Mouse (Mus musculus) left cerebral cortex, adult 18-20 months (tissue): ENCODE data around the gene Nagk. TPM values are rescaled to one million over a fixed set of nuclear protein-coding genes. Genes with fewer than 3 reads are reported as not detected.
A peak's percentile ranks its signal among the peaks of the same experiment; 100 is the strongest.
"Not testable (repeated sequence)": the region's sequence is repeated elsewhere in the genome, so short reads cannot be mapped to it uniquely, and the experiment has no call there.

Experiments
- DNase-seq, 2 experiments: peaks; one replicate each; pipeline ENCODE4 v3.0.0; 2021 to 2022; ENCODE audit warnings: low spot score in 2 of 2, mixed read lengths in 1 of 2
- total RNA-seq, 2 experiments: library from RNA; stranded (reverse); gene quantifications; 2 replicates each; pipeline ENCODE4 v1.2.3; 2021

Gene Nagk
- total RNA-seq, 2 experiments from 2014 or later, result 53.9 to 56.1 TPM

DNA sequence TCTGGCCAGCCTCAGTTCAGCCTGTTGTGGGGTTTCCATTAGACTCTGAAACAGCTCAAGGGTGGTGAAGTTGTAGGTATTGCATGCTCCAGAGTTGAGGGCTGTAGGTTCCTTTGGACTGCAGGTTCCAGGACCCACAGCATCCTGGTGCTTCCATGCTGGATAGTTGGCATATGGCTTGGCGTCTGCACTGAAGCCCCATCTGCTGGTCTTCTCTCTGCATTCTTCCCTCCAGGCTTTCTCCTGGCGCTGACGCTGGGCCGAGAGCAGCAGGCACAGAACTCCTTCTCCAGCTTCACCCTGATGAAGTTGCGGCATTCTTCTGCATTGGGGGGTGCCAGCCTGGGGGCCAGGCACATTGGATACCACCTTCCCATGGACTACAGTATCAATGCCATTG, 7.3 kb downstream of the Nagk start:
- DNase-seq, result no peak

DNA sequence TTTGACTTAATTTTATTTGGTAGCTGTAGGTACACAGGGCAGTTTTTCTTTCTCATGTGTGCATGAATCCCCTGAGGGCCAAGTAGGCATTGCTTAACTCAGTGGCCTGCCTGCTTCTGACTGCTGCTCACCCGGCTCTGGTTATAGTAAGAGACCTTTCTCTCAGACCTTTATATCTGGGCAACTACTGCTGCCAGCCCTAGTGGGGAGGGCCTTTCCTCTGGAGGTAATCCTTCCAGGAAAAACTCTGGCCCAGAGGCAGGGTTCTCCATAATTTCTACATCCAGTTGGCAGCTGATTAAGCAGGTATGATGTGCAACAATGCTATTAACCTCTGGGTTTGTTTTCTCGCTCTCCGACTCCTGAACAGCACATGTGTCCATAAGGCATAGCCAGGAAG, 8.1 kb downstream of the Nagk start:
- DNase-seq, result no peak

DNA sequence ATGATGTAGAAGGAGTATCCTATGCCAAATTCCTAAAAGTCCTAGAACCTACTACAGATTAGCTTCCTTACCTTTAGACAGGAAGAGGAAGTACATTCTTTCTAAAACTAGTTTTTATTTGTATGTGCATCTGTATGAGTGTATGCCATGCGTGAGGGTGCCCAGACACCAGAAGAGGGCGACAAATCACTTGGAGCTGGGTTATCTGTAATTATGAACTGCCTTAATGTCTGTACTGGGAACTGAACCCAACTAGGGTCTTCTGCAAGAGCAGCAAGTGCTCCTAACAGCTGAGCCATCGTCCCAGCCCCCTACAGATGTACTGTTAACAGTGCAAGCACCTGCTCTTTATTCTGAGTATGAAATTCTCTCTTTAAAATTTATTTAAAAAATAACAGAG, 21.0 kb downstream of the Nagk start:
- DNase-seq, result no peak

DNA sequence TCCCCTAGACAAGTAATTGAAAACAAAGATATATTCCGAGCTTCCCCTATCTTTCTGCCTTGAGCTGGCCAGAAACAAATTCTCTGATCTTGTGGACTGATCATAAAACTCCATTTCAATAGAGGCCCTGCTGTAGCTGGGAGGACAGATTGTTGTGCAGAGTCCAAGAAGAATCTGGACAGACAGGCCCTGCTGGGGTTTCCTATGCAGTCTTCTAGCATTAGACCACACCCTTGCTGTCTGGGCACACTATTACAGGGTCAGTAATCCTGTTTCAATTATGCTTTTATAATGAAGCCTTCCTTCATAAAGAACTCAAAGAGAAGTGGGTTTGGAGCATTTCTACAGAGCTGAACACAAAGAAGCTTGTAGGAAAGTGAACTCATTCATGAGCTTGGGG, 24.2 kb downstream of the Nagk start:
- DNase-seq, result no peak

DNA sequence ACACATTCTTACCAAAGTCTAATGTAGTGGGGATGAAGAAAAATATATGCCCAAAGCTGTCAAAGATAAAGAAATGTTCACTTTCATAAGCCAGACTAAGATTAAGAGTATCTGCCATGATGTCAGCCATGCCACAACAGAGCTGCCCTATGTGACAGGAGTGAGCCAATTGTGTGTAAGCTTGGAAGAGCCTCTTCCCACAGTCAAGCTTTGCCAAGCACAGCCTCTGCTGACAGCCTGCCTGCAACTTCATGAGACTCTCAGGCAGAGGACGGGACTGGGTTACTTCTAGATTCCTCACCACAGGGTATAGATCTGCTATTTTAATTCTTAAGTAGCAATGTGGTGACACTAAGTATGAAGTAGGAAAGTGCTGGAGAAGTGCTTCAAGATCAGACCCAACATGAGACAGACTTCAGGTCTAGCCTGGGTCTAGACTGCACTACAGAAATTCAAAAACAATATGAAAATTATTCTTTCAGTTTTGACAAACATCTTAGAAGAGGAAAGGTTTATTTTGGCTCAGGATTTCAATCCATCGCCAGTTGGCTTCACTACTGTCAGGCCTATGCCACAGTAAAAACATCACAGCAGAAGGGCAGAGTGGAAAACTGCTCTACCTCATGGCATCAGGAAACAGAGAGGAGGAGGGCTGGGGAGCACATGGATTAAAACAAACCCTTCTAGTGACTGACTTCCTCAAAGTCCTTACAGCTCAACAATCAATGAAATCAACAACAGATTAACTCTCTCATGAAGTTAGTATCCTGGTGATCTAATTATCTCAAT, 26.1 kb downstream of the Nagk start:
- DNase-seq, result no peak

DNA sequence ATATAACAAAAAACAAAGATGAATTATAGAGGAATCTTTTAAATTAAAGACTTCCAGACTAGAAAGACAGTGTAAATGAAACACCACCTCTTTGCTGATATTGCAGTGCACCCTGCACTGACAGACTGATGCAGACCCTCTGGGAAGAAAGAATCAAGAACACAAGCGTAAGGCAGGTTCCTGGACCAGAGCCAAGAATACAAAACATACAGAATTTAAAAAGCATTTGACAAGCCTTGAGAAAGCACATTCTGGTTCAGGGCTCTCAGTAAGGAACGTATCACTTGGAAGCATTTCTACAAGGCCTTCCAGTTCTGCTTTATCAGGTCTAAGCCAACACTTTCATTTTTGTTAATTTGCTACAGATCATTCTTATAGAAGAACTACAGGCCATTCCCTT, 27.1 kb downstream of the Nagk start:
- no peak for DNase-seq

DNA sequence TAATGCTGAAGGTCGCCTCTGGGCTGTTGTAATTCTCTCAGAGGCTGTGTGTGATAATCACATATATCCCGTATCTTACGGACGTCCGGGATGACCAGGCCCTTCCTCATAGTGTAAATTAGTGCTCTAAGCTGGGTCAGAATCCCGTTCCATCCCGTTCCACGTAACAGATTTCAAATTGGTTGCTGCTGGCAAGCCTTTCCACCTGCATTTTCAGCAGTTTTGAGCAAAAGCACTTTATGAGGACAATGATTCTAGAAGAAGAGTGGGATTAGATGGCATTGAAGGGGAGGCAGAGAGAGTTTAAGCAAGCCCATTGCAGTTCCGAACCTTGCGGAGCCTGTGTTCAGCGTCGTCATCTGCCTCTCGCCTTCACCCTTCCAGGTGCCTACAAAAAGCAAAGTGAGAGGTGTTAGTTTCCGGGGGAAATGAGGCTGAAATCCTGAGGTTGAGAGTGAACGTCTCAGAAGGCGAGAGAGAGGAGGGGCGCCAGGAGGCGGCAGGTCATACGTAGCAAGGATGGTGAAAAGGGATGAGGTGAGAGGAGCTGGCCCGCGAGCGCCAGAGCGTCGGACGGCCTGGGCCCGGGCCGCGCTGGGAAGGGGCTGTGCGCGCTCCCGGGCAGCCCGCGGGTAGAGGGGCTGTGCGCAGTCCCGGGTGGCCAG, 36.3 kb downstream of the Nagk start:
- peak; percentile 7 to 17 for DNase-seq

DNA sequence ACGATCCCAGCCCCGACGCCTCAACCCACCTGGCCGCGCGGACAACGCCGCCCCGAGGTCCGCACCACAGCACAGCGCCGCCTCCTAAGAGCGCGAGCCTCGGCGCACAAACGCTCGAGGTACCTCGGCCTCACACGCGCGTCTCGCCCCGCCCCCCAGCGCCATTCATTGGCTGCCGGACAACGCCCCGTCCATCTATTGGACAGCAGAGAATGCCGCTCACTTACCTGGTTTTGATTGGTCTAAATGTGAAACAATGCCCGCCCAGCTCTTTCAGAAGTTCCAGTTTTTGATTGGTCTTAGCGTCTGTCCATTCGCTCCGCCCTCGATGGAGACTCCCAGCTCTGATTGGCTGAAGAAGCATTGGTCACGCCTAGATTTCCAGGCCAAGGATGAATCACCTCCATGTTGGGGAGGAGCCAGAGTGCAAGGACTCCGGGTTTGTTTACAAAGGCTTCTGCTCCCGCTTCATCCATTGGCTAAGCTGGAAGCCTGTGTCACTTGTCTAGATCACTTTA, 36.9 kb downstream of the Nagk start, which contains the start of gene Paip2b:
Gene Paip2b, minus strand, starts transcription at position 136 of the 518 bp plus-strand sequence.
- DNase-seq, result peak; percentile 99

DNA sequence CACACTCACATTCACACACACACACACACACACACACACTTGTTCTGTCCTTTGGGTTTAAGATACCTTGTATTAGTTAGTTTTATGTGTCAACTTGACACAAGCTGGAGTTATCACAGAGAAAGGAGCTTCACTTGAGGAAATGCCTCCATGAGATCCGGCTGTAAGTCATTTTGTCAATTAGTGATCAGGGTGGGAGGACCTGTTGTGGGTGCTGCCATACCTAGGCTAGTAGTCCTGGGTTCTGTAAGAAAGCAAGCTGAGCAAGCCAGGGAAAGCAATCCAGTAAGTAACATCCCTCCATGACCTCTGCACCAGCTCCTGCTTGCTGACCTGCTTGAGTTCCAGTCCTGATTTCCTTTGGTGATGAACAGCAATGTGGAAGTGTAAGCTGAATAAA, 37.6 kb downstream of the Nagk start:
- not testable (repeated sequence) for DNase-seq

DNA sequence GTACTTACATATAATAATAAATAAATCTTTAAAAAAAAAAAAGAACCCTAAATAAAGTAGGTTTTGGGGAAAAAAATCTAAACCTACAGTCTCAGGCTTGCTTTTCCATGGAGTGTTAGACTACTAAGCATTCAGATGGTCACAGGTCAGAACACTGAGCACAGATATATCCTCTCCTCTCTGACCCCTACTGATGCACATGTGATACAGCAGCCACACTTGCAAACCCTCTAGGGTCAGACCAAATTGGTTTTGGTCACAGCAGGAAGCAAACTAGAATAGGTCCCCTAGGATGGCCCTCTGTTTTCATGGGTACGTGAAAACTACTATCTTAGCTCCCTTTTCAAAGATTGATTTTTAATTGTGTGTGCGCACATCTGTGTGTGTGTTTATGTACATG, 42.0 kb downstream of the Nagk start:
- DNase-seq, result no peak

DNA sequence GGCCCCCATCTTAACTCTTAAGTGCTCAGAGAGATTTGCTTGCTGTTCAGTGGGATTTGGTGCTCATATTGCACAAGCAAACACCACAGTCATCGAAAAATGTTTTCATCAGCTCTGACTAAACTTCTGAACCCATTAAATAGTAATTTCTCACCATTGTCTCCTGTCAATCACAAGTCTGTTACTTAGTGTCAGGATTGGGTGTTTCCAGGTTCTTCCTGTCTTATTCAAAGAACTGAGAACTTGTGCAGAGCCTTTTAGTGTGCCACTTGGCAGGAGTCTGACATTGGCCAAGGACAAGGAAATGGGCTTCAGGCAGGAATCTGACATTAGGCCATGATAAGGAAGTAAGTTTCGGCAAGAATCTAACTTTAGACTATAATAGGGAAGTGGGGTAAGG, 43.3 kb downstream of the Nagk start:
- DNase-seq, result no peak

DNA sequence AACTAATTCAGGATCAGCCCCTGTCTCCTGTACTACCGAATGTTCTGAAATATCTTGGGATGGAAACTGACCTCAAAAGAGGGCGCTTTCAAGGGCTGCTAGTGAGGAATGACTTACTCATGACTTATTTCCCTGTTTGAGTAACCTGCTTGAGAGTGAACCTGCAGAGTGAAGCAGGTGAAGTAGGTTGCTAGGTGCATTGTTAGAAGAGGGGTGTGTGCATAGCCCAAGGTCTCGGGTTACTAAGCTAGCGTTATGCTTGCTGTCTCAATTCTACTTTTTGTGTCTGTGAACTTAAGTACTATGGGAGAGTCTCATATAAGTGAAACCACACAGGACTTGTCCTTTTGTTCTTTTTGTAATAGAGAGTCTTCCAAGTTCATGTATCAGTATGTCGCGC, 45.3 kb downstream of the Nagk start:
- DNase-seq, result no peak

DNA sequence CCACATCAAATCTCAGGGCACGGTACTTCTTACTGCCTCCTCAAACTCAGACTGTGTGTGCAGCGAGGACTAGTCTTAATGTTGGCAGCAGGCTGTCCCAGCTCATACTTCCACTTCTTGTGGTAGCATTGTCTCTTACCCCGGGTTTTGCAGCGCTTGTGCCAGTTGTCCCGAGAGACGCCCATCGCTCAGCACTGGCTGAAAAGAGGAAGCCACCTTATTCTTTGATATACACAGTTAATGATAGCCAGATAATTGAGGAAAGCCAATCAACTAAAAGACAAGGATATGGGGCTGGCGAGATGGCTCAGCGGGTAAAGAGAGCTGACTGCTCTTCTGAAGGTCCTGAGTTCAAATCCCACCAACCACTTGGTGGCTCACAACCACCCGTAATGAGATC, 50.1 kb downstream of the Nagk start:
- no peak for DNase-seq

DNA sequence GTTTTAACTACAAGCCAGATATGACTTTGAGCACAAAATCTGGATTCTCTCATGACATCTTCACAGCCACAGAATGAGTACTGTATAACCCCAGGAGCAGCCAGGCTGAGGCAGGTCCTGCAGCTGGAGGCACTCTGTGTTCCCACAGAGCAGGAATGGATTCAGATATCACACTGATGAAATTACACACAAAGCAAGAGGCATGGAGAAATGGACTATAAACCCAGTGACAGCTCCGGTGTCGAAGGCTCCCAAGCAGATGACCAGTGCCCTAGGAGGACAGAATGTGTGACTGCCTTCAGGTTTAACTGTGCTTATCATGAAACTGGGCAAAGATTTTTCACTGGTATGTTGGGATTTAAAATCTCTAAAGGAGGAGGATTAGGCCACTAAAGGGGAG, 51.4 kb downstream of the Nagk start:
- DNase-seq, result no peak

DNA sequence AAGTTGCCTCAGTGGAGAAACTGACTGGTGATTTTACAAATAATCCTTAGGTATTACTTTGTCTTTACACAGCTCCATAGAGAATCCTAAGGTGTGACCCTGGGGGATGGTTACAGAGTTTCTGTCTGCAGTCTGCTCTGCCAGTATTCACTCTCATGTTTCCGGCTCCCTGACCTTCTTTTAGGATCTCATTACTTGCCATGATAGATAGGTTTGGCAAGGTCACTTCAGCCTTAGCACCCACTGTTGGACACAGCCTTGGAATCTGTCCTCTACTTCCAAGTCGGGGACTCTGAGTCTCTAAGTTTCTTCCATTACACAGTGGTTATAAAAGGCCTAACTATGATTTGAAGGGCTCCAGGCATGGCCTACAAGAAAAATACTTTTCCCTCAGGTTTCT, 54.7 kb downstream of the Nagk start:
- DNase-seq, result no peak

Other genes with a start within 250 kb of the Nagk start
- gene Stambp, start 222.3 kb upstream of the Nagk start, total RNA-seq, result 10 to 100 TPM; 30.8 to 33.2 TPM
- not detected for gene Clec4f, start 138.8 kb upstream of the Nagk start, total RNA-seq
- gene Cd207, start 117.1 kb upstream of the Nagk start, total RNA-seq, result not detected
- gene Vax2, start 83.7 kb upstream of the Nagk start, total RNA-seq, result not detected
- gene Atp6v1b1, start 52.0 kb upstream of the Nagk start, total RNA-seq, result under 1 TPM in 1 of 2 experiments, not detected in 1; 0.65 TPM
- not detected for gene Ankrd53, start 32.3 kb upstream of the Nagk start, total RNA-seq
- gene Tex261, start 19.2 kb upstream of the Nagk start, total RNA-seq, result 10 to 100 TPM; 45.9 TPM
- 10 to 100 TPM; 61.6 to 72.3 TPM for gene Paip2b, start 36.8 kb downstream of the Nagk start, total RNA-seq
- gene Zfp638, start 72.1 kb downstream of the Nagk start, total RNA-seq, result 100 to 1,000 TPM; 133 to 137 TPM
- 1 to 10 TPM; 3.8 to 4.5 TPM for gene Dysf, start 213.6 kb downstream of the Nagk start, total RNA-seq